Mouse (Mus musculus) CH12.LX (cell line): ENCODE results near the gene Gbe1.

ENCODE experiments used
- CHD2 ChIP-seq: IDR thresholded peaks from 2 replicates; pipeline ENCODE4 v1.6.1; 2011; ENCODE audit warnings: low read length, improper control_type of control experiment
- POLR2A ChIP-seq: IDR thresholded peaks from 2 replicates; pipeline ENCODE4 v1.6.1; 2011; ENCODE audit warnings: low read depth, mild to moderate bottlenecking, improper control_type of control experiment, low read length

DNA sequence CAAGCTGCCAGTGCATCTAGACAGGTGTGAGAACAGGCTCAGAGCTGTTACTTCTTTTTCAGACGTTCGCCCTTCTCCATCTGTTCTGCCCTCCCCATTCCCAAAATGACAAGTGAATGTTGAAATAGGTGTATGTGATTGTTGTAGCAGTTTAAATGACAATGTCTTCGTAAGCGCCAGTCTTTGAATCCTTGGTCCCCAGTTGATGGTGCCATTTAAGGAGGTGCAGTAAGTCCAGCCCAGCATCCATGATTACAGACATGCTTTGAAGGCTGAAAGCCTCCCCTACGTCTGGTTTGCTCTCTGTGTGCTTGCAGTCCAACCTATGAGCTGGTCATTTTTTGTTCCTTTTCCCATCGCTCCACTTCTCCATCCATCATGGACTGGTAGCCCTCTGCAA, 5.6 kb downstream of the Gbe1 start:
- no peak for TF ChIP-seq POLR2A
- TF ChIP-seq CHD2 = no peak
